Mouse (Mus musculus) thymus, postnatal 0 days (tissue): Measurements from ENCODE around the gene Tgfbr2. TPM values are rescaled to one million over a fixed set of nuclear protein-coding genes. Genes with fewer than 3 reads are reported as not detected.

Experiments
- DNase-seq: peaks from one replicate; pipeline ENCODE4 v3.0.0-alpha.2; 2015; ENCODE audit warnings: low spot score
- polyA plus RNA-seq: library from polyadenylated mRNA; unstranded; fragments of >200 nt; fragmentation: Nextera tagmentation; extraction: Ambion mirVana; gene quantifications from 2 replicates; pipeline ENCODE4 v1.2.1, GENCODE M21; 2015

The Tgfbr2 gene
- polyA plus RNA-seq: 21.0 and 22.0 TPM in 2 replicates

GRCm38 (mm10) chr9:116174481-116175461 is at the start of gene Tgfbr2:
Gene Tgfbr2 (minus strand): TSS chr9:116175360.
- peak; percentile 89 for DNase-seq

DNA sequence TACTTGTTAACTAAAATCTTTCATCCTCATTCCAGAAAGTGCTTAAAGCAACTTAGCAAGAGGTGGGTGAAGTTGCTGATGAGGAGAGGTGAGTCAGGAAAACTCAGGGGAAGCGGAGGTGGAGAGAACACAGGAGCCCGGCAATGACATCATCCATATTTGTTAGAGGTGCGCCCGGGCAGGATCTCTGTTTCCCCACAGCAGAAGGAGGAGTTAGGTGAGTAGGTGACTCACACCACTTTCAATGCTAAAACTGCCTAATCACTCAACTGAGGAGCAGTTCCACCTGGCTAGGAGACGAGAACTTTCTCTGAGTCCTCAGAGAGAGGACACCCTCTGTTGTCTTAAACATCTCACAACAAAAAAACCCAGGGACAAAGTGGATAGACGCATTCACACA is 48.2 kb upstream of the Tgfbr2 start:
- no peak for DNase-seq

GRCm38 (mm10) chr9:116222643-116223042 is 47.5 kb upstream of the Tgfbr2 start:
- no peak for DNase-seq

- DNase-seq: no peak
Observed at GRCm38 (mm10) chr9:116222000-116222399, 46.8 kb upstream of the Tgfbr2 start.

- no peak for DNase-seq
Observed at GRCm38 (mm10) chr9:116221565-116221964, 46.4 kb upstream of the Tgfbr2 start.

- no peak for DNase-seq
Observed at GRCm38 (mm10) chr9:116220616-116221015, 45.5 kb upstream of the Tgfbr2 start.

GRCm38 (mm10) chr9:116220159-116220515 is 45.0 kb upstream of the Tgfbr2 start:
- no peak for DNase-seq

GRCm38 (mm10) chr9:116219234-116220158 is 44.3 kb upstream of the Tgfbr2 start:
- DNase-seq: no peak

DNA sequence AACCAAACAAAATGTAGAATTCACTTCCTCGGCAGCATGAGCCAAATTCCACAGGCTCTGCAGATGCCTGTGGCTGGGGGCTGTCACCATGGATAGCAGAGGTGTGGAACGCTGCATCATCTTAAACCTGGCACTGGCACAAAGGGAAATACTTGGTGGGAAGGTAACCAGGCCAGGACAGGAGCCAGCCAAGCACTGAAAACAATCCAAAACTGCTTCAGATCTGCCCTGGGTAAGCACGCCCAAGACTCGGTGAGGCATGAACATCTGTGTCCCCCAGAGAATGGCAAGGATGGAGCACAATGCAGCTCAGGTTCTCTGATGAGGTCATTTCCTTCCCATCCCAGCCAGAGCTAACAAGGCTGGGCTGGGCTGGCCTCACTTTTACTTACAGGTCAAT is 43.6 kb upstream of the Tgfbr2 start:
- peak; percentile 59 for DNase-seq

- DNase-seq: no peak
Observed at GRCm38 (mm10) chr9:116217099-116217498, 41.9 kb upstream of the Tgfbr2 start.

- DNase-seq: peak; percentile 42
Observed at GRCm38 (mm10) chr9:116216677-116217076, 41.5 kb upstream of the Tgfbr2 start.

- peak; percentile 88 for DNase-seq
Observed at GRCm38 (mm10) chr9:116214296-116214695, 39.1 kb upstream of the Tgfbr2 start.

- DNase-seq: no peak
Observed at GRCm38 (mm10) chr9:116212915-116213619, 37.9 kb upstream of the Tgfbr2 start.

- DNase-seq: peak; percentile 49
Observed at GRCm38 (mm10) chr9:116212069-116212468, 36.9 kb upstream of the Tgfbr2 start.

DNA sequence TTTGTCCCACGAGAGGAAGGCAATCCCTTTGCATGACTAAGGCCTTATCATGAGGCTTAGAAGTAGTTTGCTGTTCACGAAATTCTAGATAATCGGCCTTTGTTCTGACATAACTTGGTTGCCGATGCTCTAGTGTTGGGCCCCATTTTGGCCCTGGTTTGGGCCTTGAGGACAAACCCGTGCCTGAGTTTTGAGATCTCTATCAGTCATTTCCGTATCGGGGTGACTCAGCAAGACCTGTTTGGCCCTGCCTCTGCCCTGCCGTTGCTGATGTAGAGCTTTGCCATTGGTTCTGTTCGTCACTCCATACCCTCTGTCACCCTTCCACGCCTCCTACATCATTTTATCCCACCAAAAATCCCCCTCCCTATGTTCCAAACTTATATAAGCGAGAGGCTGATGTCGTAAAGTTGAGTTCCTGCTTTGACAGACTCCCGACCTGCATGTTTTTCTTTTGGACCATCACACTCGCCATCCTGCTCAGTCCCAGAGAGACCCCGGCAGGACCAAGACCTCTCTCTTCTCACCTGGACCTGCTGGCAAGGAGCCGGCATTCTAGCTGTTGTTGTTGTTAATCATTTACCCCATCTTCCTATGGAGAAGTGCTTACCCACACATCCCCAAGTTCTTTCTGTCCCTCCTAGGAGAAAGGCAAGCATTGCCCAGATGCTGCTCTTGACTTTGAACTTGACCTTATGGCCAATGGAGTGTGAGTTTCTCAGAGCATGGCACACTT is 33.2 kb upstream of the Tgfbr2 start:
- DNase-seq: no peak

- DNase-seq: no peak
Observed at GRCm38 (mm10) chr9:116206901-116207300, 31.7 kb upstream of the Tgfbr2 start.

GRCm38 (mm10) chr9:116203675-116204074 is 28.5 kb upstream of the Tgfbr2 start:
- DNase-seq: no peak

DNA sequence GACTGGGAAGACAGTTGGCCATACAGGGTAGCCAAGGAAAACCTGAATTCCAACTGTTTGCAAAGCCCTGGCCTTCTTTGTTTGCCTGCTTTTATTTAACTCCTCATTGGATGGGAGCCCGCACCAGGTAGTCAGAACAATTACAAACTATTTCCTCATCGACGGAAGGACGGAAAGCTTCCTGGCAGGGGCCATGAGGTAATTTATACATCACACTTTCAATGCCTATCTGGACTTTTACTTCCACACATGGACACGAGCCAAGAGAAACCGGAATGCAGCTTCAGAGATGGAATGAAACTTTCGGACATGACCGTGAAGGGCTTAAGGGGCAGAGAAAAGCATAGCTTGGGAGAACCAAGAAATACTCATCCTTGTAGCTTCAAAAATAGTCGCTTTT is 24.0 kb upstream of the Tgfbr2 start:
- DNase-seq: no peak

GRCm38 (mm10) chr9:116198488-116198887 is 23.3 kb upstream of the Tgfbr2 start:
- no peak for DNase-seq

DNA sequence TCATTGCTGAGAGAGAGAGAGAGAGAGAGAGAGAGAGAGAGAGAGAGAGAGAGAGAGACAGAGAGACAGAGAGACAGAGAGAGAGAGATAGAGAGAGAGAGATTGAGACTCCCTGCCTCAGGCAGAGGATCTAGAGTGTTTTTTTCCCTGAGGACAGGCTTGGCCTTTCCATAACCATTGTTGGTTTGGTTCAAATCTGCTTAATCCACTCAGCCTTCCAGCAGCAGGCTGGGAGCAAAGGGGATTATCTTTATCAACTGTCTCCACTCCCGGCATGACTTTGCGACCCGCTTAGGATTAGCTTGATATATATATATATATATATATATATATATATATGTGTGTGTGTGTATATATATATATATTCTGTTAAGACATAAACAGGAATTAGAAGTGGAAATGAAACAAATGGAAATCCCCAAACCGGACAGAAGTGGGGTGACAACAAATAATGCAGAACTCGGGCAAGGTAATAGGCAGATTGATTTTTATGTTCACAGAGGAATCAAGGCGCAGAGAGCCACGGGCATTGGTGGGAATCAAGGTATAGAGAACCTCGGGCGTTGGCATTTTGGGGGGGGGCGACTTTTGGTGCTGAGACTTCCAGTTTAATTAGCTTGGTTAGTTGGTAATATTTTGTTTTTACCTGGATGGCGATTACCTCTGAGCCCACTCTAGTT is 22.5 kb upstream of the Tgfbr2 start:
- DNase-seq: no peak
